Mouse (Mus musculus) midbrain, embryonic 14.5 days (tissue): ENCODE data around the gene 1700001O22Rik. TPM values are rescaled to one million over a fixed set of nuclear protein-coding genes. Genes with fewer than 3 reads are reported as not detected.

Experiments used
- ATAC-seq: fragments of 200-750 bp; cut with Nextera tagmentation; 2 replicates; pipeline ENCODE4 v1.8.0; 2017; ENCODE audit warnings: moderate number of reproducible peaks, moderate library complexity; ENCODE audit not compliant: low FRiP score, low TSS enrichment
- DNase-seq: peaks from one replicate; pipeline ENCODE4 v3.0.0-alpha.2; 2015
- H3K27ac ChIP-seq: fragments of 300-500 bp; sonication (generic); replicated peaks from 2 replicates; pipeline ENCODE4 v1.5.1; 2014; ENCODE audit warnings: mild to moderate bottlenecking, low read depth, low read length, moderate library complexity
- H3K27me3 ChIP-seq: fragments of 300-500 bp; sonication (generic); 2 replicates; pipeline ENCODE4 v1.6.1; 2014; ENCODE audit warnings: low read length, control low read depth, mixed read lengths; ENCODE audit not compliant: control insufficient read depth, insufficient read depth
- H3K36me3 ChIP-seq: fragments of 300-500 bp; sonication (generic); 2 replicates; pipeline ENCODE4 v1.6.1; 2014; ENCODE audit warnings: low read length, control low read depth; ENCODE audit not compliant: control insufficient read depth, insufficient read depth
- H3K4me1 ChIP-seq: fragments of 300-500 bp; sonication (generic); 2 replicates; pipeline ENCODE4 v1.6.1; 2014; ENCODE audit warnings: mild to moderate bottlenecking, antibody characterized with exemption, low read length, control low read depth; ENCODE audit not compliant: control insufficient read depth, insufficient read depth
- H3K4me2 ChIP-seq: fragments of 300-500 bp; sonication (generic); 2 replicates; pipeline ENCODE4 v1.6.1; 2014; ENCODE audit warnings: mild to moderate bottlenecking, low read length, moderate library complexity
- H3K4me3 ChIP-seq: fragments of 300-500 bp; sonication (generic); replicated peaks from 2 replicates; pipeline ENCODE4 v1.5.1; 2014; ENCODE audit warnings: low read depth, low read length
- H3K9ac ChIP-seq: fragments of 300-500 bp; sonication (generic); replicated peaks from 2 replicates; pipeline ENCODE4 v1.6.1; 2014; ENCODE audit warnings: mild to moderate bottlenecking, low read length, moderate library complexity
- H3K9me3 ChIP-seq: fragments of 300-500 bp; sonication (generic); 2 replicates; pipeline ENCODE4 v1.6.1; 2016; ENCODE audit warnings: low read length, control low read depth, mixed read lengths; ENCODE audit not compliant: control insufficient read depth
- WGBS: fragments of 180-500 bp; shearing (Covaris S2); extraction: QIAGEN DNeasy Blood & Tissue Kit; methylation state at CpG from one replicate; pipeline ENCODE4 v1.1.7; 2014; 5-methylcytosine and 5-hydroxymethylcytosine counted together
- polyA plus RNA-seq: library from polyadenylated mRNA; unstranded; fragments of >200 nt; fragmentation: Nextera tagmentation; extraction: Ambion mirVana; gene quantifications from 2 replicates; pipeline ENCODE4 v1.2.1, GENCODE M21; 2014

1700001O22Rik gene
- polyA plus RNA-seq, 1 experiment from 2014 or later: 0.87 TPM

DNA sequence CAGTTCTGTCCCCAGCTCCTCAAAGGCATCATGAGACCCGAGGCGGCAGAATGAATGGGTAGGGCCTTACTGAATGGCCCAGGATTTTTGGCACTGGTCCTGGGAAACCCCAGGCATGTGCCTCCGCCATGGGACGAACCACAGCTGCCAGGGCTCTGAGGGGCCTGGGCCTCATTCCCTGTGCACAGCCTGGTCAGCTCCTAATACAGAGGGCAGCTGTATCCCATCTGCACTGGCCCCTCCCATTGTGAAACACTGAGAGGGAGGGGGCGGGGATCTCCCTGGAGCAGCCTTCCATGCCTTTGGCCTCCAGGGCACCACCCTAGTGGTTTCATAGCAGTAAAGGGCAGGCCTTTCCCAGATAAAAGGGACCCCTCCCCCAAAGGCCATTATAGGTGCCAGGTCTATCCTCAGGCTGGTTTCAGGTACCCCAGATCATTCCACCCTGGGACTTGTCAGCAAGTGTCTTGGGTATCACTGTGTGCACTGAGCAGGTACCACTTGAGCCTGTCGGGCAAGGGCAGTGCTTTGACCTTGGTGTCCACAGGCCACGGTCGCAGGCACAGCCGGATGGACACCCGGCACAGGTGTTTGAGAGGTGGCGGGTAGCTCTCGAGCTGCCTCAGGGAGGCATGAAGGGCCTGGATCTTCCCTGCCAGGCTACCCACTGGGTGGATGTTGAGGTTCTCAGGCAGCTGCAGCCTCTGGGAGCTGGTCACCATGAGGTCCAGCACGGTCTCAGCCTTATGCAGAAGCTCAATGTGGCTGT lies 20.1 kb upstream of the 1700001O22Rik start:
- no peaks in the 10 kb centered on the region for H3K27me3 ChIP-seq
- H3K4me2 ChIP-seq: no peak overlapping the region
- no peak overlapping the region for H3K4me3 ChIP-seq
- H3K27ac ChIP-seq: 0 out of 2 replicates have a peak overlapping the region, but pooled peaks have one; percentile 32
- no peaks in the 10 kb centered on the region for H3K9me3 ChIP-seq
- peak; percentile 59 for DNase-seq
- 0 out of 2 replicates have a peak overlapping the region, but pooled peaks have one; percentile 9 for H3K9ac ChIP-seq
- H3K4me1 ChIP-seq: peaks cover 13% of the 10 kb centered on the region
- 73% methylated on average over 13 of the region's 13 CpGs for WGBS
- H3K36me3 ChIP-seq: peaks cover 67% of the 10 kb centered on the region
- no peak for ATAC-seq

DNA sequence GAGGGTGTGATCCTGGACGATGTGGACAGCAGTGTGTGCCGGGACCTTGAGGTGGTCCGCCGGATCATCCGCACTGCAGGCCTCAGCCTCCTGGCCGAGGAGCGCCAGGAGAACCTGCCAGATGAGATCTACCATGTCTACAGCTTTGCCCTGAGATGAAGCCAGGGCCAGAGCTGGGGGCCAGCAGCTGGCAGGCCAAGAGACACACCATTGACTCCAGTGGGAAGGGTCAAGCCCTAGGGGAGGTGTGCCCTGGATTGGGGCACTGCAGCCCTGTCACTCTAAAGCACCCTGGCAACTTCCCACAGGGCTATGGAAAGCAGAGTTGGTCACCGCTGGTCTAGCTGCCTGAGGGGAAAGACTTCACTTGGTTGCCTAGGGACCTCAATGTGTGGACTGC lies 19.0 kb upstream of the 1700001O22Rik start:
- H3K9ac ChIP-seq: no peak overlapping the region
- H3K27me3 ChIP-seq: no peaks in the 10 kb centered on the region
- H3K4me2 ChIP-seq: no peak overlapping the region
- peaks cover 74% of the 10 kb centered on the region for H3K36me3 ChIP-seq
- no peak overlapping the region for H3K27ac ChIP-seq
- H3K4me1 ChIP-seq: peaks cover 9% of the 10 kb centered on the region
- no peak for ATAC-seq
- no peaks in the 10 kb centered on the region for H3K9me3 ChIP-seq
- no peak for DNase-seq
- 92% methylated on average over 8 of the region's 8 CpGs for WGBS
- no peak overlapping the region for H3K4me3 ChIP-seq

DNA sequence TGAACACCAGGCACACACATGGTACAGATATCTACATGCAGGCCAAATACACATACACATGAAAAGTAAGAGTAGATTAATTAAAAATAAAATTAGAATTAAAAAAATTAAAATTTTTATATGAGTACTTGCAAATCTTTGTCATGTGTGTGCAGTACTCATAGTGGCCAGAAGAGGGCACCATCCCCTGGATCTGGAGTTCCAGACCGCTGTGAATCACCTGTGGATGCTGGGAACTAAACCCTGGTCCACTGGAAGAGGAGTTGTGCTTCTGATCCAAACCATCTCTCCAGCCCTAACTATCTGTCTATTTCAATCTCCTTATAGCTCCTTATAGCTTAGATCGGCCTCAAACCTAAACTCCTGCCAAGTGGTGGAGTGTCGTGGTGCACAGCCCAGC lies 17.6 kb upstream of the 1700001O22Rik start:
- no peak overlapping the region for H3K9ac ChIP-seq

DNA sequence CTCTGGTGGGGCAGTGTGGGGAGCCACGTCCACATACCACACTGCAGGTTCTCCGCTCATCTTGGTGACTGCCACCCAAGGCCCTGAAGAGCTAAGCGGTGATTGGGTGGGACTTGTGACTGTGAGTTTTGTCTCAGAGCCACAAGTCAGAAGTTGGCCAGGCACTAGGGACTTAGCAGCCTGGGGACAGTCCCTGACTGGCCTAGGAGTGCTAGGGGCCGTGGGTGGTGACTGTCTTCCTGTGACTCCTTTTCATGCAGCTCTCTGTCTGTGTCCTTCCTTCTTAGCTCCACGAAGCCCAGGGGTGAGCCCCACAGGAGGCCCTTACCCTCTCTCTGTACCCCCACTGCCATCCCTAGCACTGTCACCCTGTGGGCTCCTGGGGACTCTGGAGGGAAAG lies 16.4 kb upstream of the 1700001O22Rik start:
- Histone ChIP-seq H3K4me3 (no peak overlapping the region), H3K27me3 (no peaks in the 10 kb centered on the region), H3K4me2 (no peak overlapping the region), H3K27ac (no peak overlapping the region), H3K4me1 (no peaks in the 10 kb centered on the region), H3K9me3 (no peaks in the 10 kb centered on the region), H3K36me3 (peaks cover 85% of the 10 kb centered on the region), H3K9ac (no peak overlapping the region)
- ATAC-seq (no peak), DNase-seq (no peak)
- WGBS: 96% methylated on average over 5 of the region's 5 CpGs

More for the DNA sequence above, 17.6 kb upstream of the 1700001O22Rik start:
- no peaks in the 10 kb centered on the region for H3K27me3 ChIP-seq
- H3K4me1 ChIP-seq: no peaks in the 10 kb centered on the region
- ATAC-seq (no peak), DNase-seq (no peak)
- H3K27ac ChIP-seq: no peak overlapping the region
- 94% methylated on average over 3 of the region's 3 CpGs for WGBS
- no peak overlapping the region for H3K4me3 ChIP-seq
- no peak overlapping the region for H3K4me2 ChIP-seq
- peaks cover 84% of the 10 kb centered on the region for H3K36me3 ChIP-seq
- H3K9me3 ChIP-seq: no peaks in the 10 kb centered on the region

DNA sequence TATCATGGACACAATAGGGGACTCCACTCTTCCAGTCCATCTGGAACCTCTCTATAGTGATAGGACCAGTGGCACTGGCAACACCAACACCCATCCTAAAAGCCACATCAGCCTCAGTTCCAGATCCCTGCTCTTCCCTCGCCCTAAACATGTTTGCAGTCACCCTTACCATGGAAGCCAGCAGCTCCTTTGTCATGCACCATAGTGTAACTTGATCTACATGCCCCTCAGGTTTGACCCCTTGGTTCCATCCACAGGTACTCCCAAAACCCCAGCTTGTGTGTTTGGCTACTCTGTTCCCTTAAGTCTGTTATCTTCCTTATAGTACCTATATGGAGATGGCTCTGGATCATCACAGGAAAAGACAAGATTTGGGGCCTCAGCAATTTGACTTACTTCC lies 12.9 kb upstream of the 1700001O22Rik start:
- no peak for ATAC-seq
- no peak overlapping the region for H3K4me2 ChIP-seq
- H3K27ac ChIP-seq: no peak overlapping the region
- no peak for DNase-seq
- H3K4me3 ChIP-seq: no peak overlapping the region
- H3K27me3 ChIP-seq: no peaks in the 10 kb centered on the region
- 92% methylated on average over 1 of the region's 1 CpGs for WGBS
- H3K9ac ChIP-seq: no peak overlapping the region
- no peaks in the 10 kb centered on the region for H3K4me1 ChIP-seq
- H3K9me3 ChIP-seq: no peaks in the 10 kb centered on the region
- H3K36me3 ChIP-seq: peaks cover 71% of the 10 kb centered on the region

DNA sequence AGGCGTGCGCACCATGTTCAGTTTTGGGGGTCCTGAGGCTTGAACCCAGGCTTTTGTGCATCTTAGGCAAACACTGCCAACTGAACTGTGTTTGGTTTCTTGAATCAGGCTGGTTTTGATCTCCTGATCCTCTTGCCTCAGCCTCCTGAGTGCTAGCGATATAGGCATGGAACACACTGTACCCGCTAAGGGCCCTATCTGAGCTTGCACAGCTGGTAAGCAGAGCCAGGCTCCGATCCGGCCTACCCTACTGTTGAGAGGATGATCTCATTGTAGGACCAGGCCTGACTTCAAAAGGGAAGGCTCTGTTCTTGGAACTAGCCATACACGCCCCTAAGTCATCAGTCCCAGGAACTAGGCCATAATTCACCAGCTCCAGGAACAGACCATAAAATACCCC lies 7.1 kb upstream of the 1700001O22Rik start:
- H3K27me3 ChIP-seq: no peaks in the 10 kb centered on the region
- H3K36me3 ChIP-seq: peaks cover 31% of the 10 kb centered on the region
- no peak overlapping the region for H3K4me3 ChIP-seq
- no peaks in the 10 kb centered on the region for H3K9me3 ChIP-seq
- no peak overlapping the region for H3K9ac ChIP-seq
- ATAC-seq (no peak), DNase-seq (no peak)
- 95% methylated on average over 7 of the region's 7 CpGs for WGBS
- no peak overlapping the region for H3K27ac ChIP-seq
- H3K4me1 ChIP-seq: peaks cover 18% of the 10 kb centered on the region
- no peak overlapping the region for H3K4me2 ChIP-seq

DNA sequence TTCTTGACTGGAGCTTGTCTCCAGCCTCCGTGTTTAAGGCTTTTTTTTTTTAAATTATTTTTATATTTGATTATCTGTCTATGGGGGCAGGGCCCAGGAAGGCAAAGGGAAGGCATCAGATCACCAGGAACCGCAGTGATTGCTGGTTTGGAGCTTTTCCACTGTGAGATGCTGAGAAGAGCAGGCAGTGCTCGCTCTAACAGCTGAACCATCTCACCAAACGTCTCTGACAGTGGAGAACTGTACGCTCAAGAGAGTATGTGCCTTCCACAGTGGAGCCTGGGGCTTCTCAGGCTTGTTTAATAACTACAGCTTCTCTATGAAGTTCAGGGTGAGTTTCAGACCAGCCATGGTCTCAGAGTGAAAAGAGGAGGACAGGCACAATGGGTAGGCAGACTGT lies 6.0 kb upstream of the 1700001O22Rik start:
- no peaks in the 10 kb centered on the region for H3K9me3 ChIP-seq
- 85% methylated on average over 5 of the region's 5 CpGs for WGBS
- ATAC-seq (no peak), DNase-seq (no peak)
- no peak overlapping the region for H3K27ac ChIP-seq
- H3K9ac ChIP-seq: no peak overlapping the region; the same call in 1 of the 2 replicates
- peak overlapping the region; percentile 19; the same call in 1 of the 2 replicates for H3K4me3 ChIP-seq
- peak overlapping the region; percentile 47 for H3K4me2 ChIP-seq
- no peaks in the 10 kb centered on the region for H3K27me3 ChIP-seq
- H3K36me3 ChIP-seq: peaks cover 20% of the 10 kb centered on the region
- peaks cover 18% of the 10 kb centered on the region for H3K4me1 ChIP-seq

DNA sequence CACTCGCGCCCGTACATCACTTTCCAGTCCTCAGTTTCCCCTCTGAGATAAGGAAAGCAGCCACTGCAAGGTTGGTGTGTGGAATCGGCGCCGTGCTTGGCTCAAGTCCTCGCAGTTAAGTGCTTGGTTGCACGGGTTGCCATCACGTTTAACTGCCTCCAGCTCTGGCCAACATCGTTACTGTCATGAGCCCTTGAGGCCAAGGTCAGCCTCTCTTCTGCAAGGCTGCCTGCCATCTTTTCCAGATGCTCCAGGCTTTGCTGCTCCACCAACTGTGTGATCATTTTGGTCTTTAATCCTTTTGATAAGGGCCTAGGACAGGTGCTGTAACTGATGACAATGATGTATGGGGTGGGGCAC lies 4.8 kb upstream of the 1700001O22Rik start:
- DNase-seq (no peak), ATAC-seq (no peak)
- Histone ChIP-seq H3K4me2 (peak overlapping the region; percentile 90), H3K9ac (peak overlapping the region; percentile 93), H3K36me3 (peaks cover 9% of the 10 kb centered on the region), H3K4me1 (peaks cover 18% of the 10 kb centered on the region), H3K4me3 (peak overlapping the region; percentile 83), H3K9me3 (no peaks in the 10 kb centered on the region), H3K27me3 (no peaks in the 10 kb centered on the region), H3K27ac (peak overlapping the region; percentile 88)
- 5% methylated on average over 10 of the region's 10 CpGs for WGBS
